Mouse (Mus musculus) stomach, embryonic 15.5 days (tissue): ENCODE measurements around the gene Azin2. TPM values are rescaled to one million over a fixed set of nuclear protein-coding genes. Genes with fewer than 3 reads are reported as not detected.

Experiments used
- ATAC-seq: fragments of 200-750 bp; cut with Nextera tagmentation; 2 replicates; pipeline ENCODE4 v1.8.0; 2017; ENCODE audit warnings: low read depth, moderate number of reproducible peaks, moderate TSS enrichment; ENCODE audit not compliant: insufficient read depth, low FRiP score
- H3K27ac ChIP-seq: fragments of 300-500 bp; sonication (generic); 2 replicates; pipeline ENCODE4 v1.5.1; 2015; ENCODE audit warnings: mild to moderate bottlenecking, inconsistent platforms
- H3K27me3 ChIP-seq: fragments of 300-500 bp; sonication (generic); replicated peaks from 2 replicates; pipeline ENCODE4 v1.6.1; 2015; ENCODE audit warnings: inconsistent platforms
- H3K36me3 ChIP-seq: fragments of 300-500 bp; sonication (generic); 2 replicates; pipeline ENCODE4 v1.6.1; 2015; ENCODE audit warnings: inconsistent platforms
- H3K4me1 ChIP-seq: fragments of 300-500 bp; sonication (generic); 2 replicates; pipeline ENCODE4 v1.6.1; 2015; ENCODE audit warnings: inconsistent platforms
- H3K4me2 ChIP-seq: fragments of 300-500 bp; sonication (generic); 2 replicates; pipeline ENCODE4 v1.6.1; 2015; ENCODE audit warnings: mild to moderate bottlenecking, inconsistent platforms
- H3K4me3 ChIP-seq: fragments of 300-500 bp; sonication (generic); replicated peaks from 2 replicates; pipeline ENCODE4 v1.5.1; 2015; ENCODE audit warnings: inconsistent platforms
- H3K9ac ChIP-seq: fragments of 300-500 bp; sonication (generic); 2 replicates; pipeline ENCODE4 v1.6.1; 2015; ENCODE audit warnings: inconsistent platforms
- H3K9me3 ChIP-seq: fragments of 300-500 bp; sonication (generic); 2 replicates; pipeline ENCODE4 v1.6.1; 2016; ENCODE audit warnings: inconsistent platforms
- WGBS: fragments of 180-500 bp; shearing (Covaris S2); methylation state at CpG from one replicate; pipeline ENCODE4 v1.1.7; 2015; 5-methylcytosine and 5-hydroxymethylcytosine counted together
- polyA plus RNA-seq: library from polyadenylated mRNA; unstranded; fragments of >200 nt; fragmentation: Nextera tagmentation; extraction: Ambion mirVana; gene quantifications from 2 replicates; pipeline ENCODE4 v1.2.1, GENCODE M21; 2015

Azin2 gene
- polyA plus RNA-seq, 1 experiment from 2014 or later = 18.4 TPM

DNA sequence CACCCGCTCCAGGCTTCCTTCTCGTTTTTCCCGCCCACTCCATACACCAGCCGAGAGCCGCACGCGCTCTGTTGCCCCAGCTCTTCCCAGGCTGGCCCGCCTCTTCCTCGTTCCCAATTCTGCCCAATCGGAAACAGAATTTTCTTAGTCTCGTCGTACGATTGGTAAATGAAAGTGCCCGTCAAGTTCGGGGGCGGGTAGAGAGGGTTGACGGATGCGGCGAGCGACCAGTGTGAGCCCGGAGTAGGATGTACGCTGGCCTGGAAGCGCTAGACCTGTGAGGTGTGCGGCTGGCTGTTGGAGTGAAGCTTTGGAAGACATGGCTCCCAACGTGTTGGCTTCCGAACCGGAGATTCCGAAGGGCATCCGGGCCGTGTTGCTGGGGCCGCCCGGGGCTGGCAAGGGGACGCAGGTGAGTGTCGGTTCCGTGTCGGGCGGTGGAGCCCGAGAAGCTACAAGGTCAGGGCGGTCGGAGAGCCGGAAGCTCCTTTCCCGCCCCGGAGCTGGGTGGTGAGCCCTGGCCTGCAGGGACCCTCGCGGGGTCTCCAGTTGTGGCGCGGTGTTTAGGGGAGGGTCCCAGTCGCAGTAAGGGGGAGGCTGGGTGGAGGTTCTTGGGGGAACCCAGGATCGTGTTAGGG lies 30.9 kb upstream of the Azin2 start:
- H3K4me1 ChIP-seq = peaks cover 15% of the 10 kb centered on the region; the same call in 1 of the 2 replicates
- no peaks in the 10 kb centered on the region for H3K9me3 ChIP-seq
- peak; percentile 99 for ATAC-seq
- WGBS = under 1% methylated on average over 49 of the region's 49 CpGs
- no peaks in the 10 kb centered on the region for H3K27me3 ChIP-seq
- peak overlapping the region; percentile 73 for H3K4me3 ChIP-seq
- H3K27ac ChIP-seq = peak overlapping the region; percentile 78
- peak overlapping the region; percentile 77 for H3K4me2 ChIP-seq
- peak overlapping the region; percentile 81 for H3K9ac ChIP-seq
- no peaks in the 10 kb centered on the region for H3K36me3 ChIP-seq

DNA sequence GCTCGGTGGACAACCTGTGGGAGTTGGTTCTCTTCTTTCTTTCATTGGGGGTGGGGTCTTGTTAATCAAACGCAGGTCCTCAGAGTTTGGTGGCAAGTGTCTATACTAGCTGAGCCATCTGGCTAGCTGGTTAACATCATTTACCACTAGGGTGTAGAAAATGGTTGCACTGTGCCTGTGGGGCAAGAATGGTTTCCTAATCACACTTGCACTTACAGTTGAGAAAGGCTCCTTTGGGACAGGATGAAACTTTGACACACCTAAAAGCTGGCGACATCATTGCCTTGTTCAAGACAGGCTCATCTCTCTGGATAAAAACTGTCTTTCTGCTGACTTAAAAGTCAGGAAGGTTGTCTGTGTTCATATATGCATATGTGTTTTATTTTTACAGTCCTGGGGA lies 29.9 kb upstream of the Azin2 start:
- Histone ChIP-seq H3K4me1 (peaks cover 15% of the 10 kb centered on the region; the same call in 1 of the 2 replicates), H3K4me2 (no peak overlapping the region), H3K9me3 (no peaks in the 10 kb centered on the region), H3K27ac (no peak overlapping the region), H3K9ac (no peak overlapping the region), H3K4me3 (no peak overlapping the region), H3K36me3 (no peaks in the 10 kb centered on the region), H3K27me3 (no peaks in the 10 kb centered on the region)
- ATAC-seq = no peak
- WGBS = 91% methylated on average over 3 of the region's 3 CpGs

DNA sequence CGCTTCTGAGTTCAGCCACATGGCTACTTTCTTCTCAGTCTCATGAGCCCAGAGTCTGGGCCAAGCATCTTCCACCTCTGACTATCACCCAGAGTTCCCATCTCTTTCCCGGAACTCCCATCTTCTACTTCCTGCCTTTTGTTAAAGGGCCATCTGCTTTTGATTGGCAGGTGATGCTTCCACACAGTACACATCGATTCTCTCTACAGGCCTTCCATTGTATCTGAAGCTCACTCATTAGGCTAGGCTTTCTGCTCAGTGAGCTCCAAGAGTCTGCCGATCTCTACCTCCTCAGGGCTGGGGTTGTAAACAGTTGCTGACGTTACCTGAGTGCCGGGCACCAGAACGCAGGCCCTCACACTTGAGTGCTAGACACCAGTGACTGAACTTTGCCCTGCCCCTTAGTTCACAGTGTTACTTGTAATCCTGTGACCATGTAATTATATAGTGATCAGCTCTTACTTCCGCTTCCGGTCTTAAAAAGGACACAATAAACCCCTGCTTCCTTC lies 29.3 kb upstream of the Azin2 start, which contains the start of gene Ak2:
Gene Ak2, plus strand, starts transcription at position 459 of the 509 bp plus-strand sequence.
- no peak for ATAC-seq

DNA sequence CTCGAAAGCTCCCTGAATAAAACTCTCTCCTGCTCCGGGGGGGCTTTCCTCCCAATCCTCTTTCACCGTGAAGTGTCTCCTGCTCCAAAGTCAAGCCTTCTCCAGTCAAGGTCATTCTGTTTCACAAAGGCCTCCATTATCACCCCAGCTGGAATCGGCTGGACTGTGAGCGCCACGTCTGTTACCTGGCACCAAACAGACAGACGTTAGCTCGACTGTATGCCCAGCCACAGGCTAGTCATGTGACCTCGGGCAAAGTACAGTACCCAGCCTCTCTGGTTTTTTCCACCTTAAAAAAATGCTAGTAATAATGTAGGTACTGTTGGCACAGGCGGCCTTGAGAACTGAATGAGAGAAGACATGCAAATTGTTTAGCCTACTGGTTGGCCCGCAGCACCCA lies 27.4 kb upstream of the Azin2 start:
- peaks cover 10% of the 10 kb centered on the region; the same call in 1 of the 2 replicates for H3K4me1 ChIP-seq
- H3K4me2 ChIP-seq = no peak overlapping the region
- ATAC-seq = no peak
- no peaks in the 10 kb centered on the region for H3K9me3 ChIP-seq
- no peak overlapping the region for H3K4me3 ChIP-seq
- 56% methylated on average over 11 of the region's 11 CpGs for WGBS
- no peak overlapping the region for H3K27ac ChIP-seq
- H3K36me3 ChIP-seq = no peaks in the 10 kb centered on the region
- H3K9ac ChIP-seq = no peak overlapping the region
- no peaks in the 10 kb centered on the region for H3K27me3 ChIP-seq

More for the DNA sequence above, 29.3 kb upstream of the Azin2 start, which contains the start of gene Ak2:
- Histone ChIP-seq H3K4me3 (no peak within 1 kb of the TSS), H3K4me1 (peaks cover 15% of the 10 kb centered on the region; the same call in 1 of the 2 replicates), H3K9me3 (no peaks in the 10 kb centered on the region), H3K9ac (no peak within 1 kb of the TSS), H3K27ac (no peak within 1 kb of the TSS), H3K27me3 (no peaks in the 10 kb centered on the region), H3K36me3 (no peaks in the 10 kb centered on the region), H3K4me2 (peak within 1 kb of the TSS; percentile 27; the same call in 1 of the 2 replicates)
- whole genome bisulfite sequencing = 91% methylated on average over 9 of the region's 9 CpGs

DNA sequence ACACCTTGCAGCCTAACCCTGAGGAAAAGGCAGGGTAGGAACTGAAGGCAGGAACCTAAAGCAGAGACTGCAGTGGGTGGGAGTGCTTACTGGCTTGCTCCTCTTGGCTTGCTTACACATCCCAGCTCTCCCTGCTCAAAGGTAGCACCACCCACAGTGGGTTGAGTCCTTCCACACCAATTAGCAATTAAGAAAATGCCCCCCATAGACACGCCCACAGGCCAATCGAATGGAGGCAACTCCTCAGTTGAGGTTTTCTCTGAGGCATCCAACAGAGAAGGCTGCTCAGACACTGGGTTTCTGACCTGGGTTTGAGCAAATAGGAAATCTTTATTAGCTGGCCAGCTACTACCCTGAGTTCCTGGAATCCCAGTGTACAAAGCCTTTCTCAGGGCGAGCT lies 26.7 kb upstream of the Azin2 start:
- H3K27me3 ChIP-seq = no peaks in the 10 kb centered on the region

DNA sequence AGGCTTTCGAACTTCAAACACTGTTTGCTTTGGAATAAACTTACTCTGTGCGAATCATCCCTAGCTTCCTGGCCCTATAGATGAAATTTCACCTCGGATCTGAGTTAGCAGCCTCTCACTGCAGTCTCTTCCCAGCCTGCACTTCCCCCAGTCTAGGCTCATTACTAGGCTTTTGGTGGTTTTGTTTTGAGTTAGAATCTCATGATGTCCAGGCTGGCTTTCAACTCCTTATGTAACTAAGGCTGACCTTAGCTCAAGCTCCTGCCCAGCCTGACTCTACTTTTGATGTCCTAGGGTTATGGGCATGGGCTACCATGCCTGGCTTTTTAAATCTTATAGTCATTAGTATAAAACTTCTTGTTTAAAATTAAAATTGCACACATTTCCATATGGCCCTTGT lies 22.4 kb upstream of the Azin2 start:
- Histone ChIP-seq H3K4me3 (no peak overlapping the region), H3K9me3 (no peaks in the 10 kb centered on the region), H3K27me3 (no peaks in the 10 kb centered on the region), H3K36me3 (no peaks in the 10 kb centered on the region), H3K9ac (no peak overlapping the region), H3K4me1 (no peaks in the 10 kb centered on the region), H3K27ac (no peak overlapping the region), H3K4me2 (no peak overlapping the region)
- 48% methylated on average over 3 of the region's 3 CpGs for WGBS
- no peak for ATAC-seq

More for the DNA sequence above, 26.7 kb upstream of the Azin2 start:
- Histone ChIP-seq H3K9ac (no peak overlapping the region), H3K4me3 (no peak overlapping the region), H3K4me1 (peaks cover 2% of the 10 kb centered on the region; the same call in 1 of the 2 replicates), H3K4me2 (no peak overlapping the region), H3K9me3 (no peaks in the 10 kb centered on the region), H3K27ac (no peak overlapping the region), H3K36me3 (no peaks in the 10 kb centered on the region)
- ATAC-seq = no peak
- 60% methylated on average over 3 of the region's 3 CpGs for WGBS

DNA sequence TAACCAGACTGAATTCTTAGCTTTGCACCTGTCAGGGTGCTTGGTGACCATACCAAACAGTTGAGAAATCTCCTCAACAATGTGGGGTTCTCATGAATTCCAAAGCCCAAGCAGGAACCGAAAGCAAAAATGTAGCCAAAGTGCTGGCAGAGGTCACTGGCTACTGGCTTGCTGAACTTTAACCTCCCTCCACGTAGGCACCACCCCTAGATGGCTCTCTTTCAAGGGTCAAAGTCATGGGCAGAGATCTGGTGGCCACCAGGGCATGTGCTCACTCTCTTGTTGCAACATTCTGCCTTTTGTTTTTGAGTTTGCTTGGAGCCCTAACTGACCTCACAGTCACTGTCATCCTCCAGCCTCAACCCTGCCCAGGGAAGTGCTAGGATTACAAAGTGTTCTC lies 21.4 kb upstream of the Azin2 start:
- no peak overlapping the region for H3K27ac ChIP-seq
- ATAC-seq = no peak

DNA sequence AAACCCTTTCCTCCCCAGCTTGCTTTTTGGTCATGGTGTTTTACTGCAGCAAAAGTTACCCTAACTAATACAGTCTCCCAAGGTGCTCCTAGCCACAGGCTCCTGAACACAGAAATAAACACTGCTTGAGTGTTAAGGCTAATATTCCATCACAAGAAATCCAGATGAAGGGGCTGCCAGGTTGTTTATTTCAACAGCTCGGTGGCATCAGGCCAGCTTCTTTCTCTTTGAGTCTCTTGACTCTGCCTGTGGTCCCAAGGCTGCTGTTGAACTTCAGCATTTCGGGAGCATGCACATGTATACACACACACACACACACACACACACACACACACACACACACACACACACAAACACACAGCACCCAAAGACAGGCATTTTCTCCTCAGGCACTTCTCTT lies 20.9 kb upstream of the Azin2 start:
- no peak overlapping the region for H3K27ac ChIP-seq
- H3K9ac ChIP-seq = no peak overlapping the region
- H3K4me1 ChIP-seq = no peaks in the 10 kb centered on the region
- WGBS = 38% methylated on average over 2 of the region's 2 CpGs
- H3K4me3 ChIP-seq = no peak overlapping the region
- no peak for ATAC-seq
- H3K9me3 ChIP-seq = no peaks in the 10 kb centered on the region
- H3K4me2 ChIP-seq = no peak overlapping the region
- H3K27me3 ChIP-seq = no peaks in the 10 kb centered on the region
- H3K36me3 ChIP-seq = no peaks in the 10 kb centered on the region

More for the DNA sequence above, 21.4 kb upstream of the Azin2 start:
- Histone ChIP-seq H3K9me3 (no peaks in the 10 kb centered on the region), H3K9ac (no peak overlapping the region), H3K36me3 (no peaks in the 10 kb centered on the region), H3K4me1 (no peaks in the 10 kb centered on the region), H3K4me3 (no peak overlapping the region), H3K27me3 (no peaks in the 10 kb centered on the region), H3K4me2 (no peak overlapping the region)
- WGBS = 47% methylated on average over 2 of the region's 2 CpGs

DNA sequence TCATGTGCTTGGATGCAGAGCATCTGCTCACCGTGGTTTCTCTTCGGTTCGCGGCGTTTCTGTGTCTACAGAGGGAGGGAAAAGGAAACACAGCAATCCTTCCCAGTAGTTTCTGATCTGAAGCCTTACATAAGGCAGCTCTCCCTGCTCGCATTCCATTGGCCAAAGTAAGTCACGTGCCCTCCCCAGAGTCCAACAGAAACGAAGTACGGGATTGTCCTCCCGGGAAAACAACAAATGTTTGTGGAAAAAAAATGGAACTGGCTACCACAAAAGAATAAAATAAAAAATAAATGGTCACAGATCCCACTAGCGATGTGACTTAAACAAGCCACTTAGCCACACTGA lies 19.6 kb upstream of the Azin2 start:
- H3K4me1 ChIP-seq = no peaks in the 10 kb centered on the region

DNA sequence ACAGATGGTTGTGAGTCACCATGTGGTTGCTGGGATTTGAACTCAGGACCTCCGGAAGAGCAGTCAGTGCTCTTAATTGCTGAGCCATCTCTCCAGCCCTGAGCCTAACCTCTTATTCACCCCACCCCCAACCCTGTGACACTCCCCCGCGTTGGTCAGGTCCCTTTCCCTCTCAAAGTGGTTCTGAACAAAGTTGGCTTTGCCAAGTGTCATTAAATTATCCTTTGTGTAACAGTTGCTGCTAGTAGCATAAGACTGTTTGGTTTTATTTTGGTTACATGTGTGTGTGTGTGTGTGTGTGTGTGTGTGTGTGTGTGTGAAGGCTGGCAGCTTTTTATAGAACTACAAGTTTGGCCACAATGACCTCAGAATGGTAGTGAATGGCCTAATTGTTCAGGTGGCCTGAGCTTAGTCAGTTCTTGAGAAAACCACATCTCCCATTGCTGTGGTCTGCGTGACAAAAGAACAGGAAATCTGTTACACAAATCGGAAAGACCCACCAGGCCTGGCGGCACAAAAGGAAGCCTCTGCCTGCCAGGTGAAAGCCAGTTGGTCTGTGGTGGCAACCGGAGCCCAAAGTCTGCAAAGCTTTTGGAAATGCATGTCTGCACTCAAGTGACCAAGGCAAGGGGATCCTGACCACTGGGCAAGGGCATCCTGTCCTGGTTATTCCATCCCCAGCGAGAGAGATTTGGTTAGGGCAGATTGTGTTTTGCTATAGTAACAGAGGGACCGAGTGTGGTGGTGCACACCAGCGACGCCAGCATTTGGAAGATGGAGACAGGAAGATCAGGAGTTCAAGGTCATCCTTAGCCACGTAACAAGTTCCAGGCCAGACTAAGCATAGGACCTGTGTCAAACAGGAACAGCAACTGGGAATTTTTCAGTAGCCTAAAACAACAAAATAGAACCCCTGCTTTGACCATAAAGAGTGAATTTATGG lies 18.9 kb upstream of the Azin2 start:
- Histone ChIP-seq H3K27ac (no peak overlapping the region), H3K4me3 (no peak overlapping the region), H3K9me3 (no peaks in the 10 kb centered on the region), H3K36me3 (no peaks in the 10 kb centered on the region), H3K4me1 (no peaks in the 10 kb centered on the region), H3K27me3 (no peaks in the 10 kb centered on the region), H3K4me2 (no peak overlapping the region), H3K9ac (no peak overlapping the region)
- WGBS = 70% methylated on average over 12 of the region's 12 CpGs
- no peak for ATAC-seq

More for the DNA sequence above, 19.6 kb upstream of the Azin2 start:
- Histone ChIP-seq H3K9ac (no peak overlapping the region), H3K36me3 (no peaks in the 10 kb centered on the region), H3K27ac (no peak overlapping the region), H3K4me3 (no peak overlapping the region), H3K9me3 (no peaks in the 10 kb centered on the region), H3K27me3 (no peaks in the 10 kb centered on the region), H3K4me2 (no peak overlapping the region)
- no peak for ATAC-seq
- WGBS = 69% methylated on average over 11 of the region's 11 CpGs

DNA sequence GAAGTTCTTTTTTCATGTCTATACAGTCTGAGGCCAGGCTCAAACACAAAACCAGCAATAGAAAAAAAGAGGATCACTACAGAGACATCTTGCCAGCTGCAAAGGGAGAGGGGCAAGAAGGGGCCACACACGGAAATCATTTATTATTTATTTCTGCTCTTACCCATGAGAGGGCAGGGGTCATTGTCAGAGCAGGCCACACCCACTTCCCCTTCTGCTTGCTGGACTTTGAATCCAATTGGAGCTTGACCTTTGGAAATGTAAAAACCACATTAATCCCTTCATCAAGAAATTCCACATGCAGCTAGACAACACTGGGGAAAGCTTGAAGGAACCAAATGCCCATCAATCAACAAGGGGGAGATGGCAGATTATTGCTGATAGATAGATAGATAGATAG lies 16.4 kb upstream of the Azin2 start:
- H3K4me3 ChIP-seq = no peak overlapping the region
- no peaks in the 10 kb centered on the region for H3K9me3 ChIP-seq
- H3K9ac ChIP-seq = no peak overlapping the region
- H3K27me3 ChIP-seq = no peaks in the 10 kb centered on the region
- H3K4me1 ChIP-seq = no peaks in the 10 kb centered on the region
- no peak overlapping the region for H3K27ac ChIP-seq
- ATAC-seq = no peak
- H3K4me2 ChIP-seq = no peak overlapping the region
- H3K36me3 ChIP-seq = no peaks in the 10 kb centered on the region
- 30% methylated on average over 1 of the region's 1 CpGs for WGBS

DNA sequence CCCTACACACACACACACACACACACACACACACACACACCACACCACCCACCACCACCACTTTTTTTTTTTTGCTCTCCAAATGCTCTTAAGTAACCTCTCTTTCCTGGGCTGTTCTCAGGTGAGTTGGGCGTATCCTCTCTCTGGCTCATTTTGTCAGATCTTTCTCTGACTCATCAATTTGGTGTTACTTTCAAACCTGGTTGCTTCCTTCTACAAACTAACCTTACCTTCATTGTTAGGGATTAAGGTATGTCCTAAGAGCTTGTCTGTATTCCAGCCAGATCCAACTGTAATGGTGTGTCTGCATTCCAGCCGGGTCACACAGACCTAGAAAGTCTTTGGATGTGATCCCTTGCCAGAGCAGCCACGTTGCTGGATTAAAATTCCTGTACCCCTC lies 15.0 kb upstream of the Azin2 start:
- no peak overlapping the region for H3K9ac ChIP-seq
- H3K4me1 ChIP-seq = no peaks in the 10 kb centered on the region
- no peak overlapping the region for H3K4me2 ChIP-seq
- no peak overlapping the region for H3K4me3 ChIP-seq
- no peaks in the 10 kb centered on the region for H3K9me3 ChIP-seq
- H3K27me3 ChIP-seq = no peaks in the 10 kb centered on the region
- H3K36me3 ChIP-seq = no peaks in the 10 kb centered on the region
- H3K27ac ChIP-seq = no peak overlapping the region
- 63% methylated on average over 3 of the region's 3 CpGs for WGBS
- no peak for ATAC-seq
